Mouse (Mus musculus): Measurements from ENCODE around the gene Cdc42se1.

DNA sequence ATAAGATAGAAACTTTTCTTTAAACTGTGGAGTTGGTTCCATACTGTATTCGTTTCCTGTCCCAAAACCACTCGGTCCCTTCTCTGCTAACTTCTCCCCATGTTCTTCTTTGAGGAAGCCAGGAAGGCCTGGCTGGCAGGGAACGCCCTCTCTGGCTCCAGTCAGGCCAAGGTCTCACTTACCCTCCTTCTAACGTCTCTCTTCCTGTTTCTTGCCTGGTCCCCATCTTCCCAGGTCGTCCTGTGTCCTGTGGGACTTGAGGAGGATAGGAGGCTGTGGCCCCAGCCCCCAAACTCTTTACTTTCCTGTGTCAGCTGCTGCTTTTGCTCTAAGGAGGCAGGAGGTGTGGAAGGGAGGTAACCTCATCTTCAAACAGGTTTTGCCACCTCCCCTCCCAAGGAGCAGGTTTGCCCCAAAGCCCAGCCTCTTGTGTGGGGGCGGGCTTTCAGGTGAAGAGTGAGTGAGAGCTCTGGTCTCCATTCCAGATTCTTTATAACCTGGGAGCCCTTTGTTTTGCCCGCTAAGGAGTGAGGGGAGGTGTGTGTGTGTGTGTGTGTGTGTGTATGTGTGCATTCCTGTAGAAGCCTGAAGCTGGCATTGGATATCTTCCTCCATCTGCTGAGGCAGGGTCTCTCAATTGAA lies 22.4 kb downstream of the Cdc42se1 start, which contains the start of gene Bnipl:
- TF ChIP-seq CTCF (IDR thresholded peaks at IDR 0.05; ENCODE audit: extremely low read depth, insufficient read depth, low read length): no peak
- no peak for TF ChIP-seq POLR2A (IDR thresholded peaks at IDR 0.05; ENCODE audit: extremely low read depth, insufficient read depth, low read length)
